Mouse (Mus musculus) gastrocnemius, adult 2 months (tissue): ENCODE results near the gene Gm5965. TPM values are rescaled to one million over a fixed set of nuclear protein-coding genes. Genes with fewer than 3 reads are reported as not detected.

Experiments
- DNase-seq: peaks from one replicate; pipeline ENCODE4 v3.0.0; 2022
- H3K27ac ChIP-seq: fragments of 200-600 bp; 2 replicates; pipeline ENCODE4 v1.8.1; 2022; ENCODE audit warnings: mild to moderate bottlenecking
- H3K4me3 ChIP-seq: fragments of 200-600 bp; 2 replicates; pipeline ENCODE4 v1.8.1; 2022; ENCODE audit warnings: mild to moderate bottlenecking, moderate library complexity
- CTCF ChIP-seq: fragments of 200-600 bp; IDR thresholded peaks from 2 replicates; pipeline ENCODE4 v1.8.1; 2022; ENCODE audit warnings: antibody characterized with exemption, mild to moderate bottlenecking, moderate library complexity
- intact Hi-C: fragments of 180-260 bp; cut with DNase I; formaldehyde crosslinking; loops from one replicate; pipeline ENCODE4 v1.15.1; 2025
- total RNA-seq, 2 experiments: library from RNA; stranded (reverse); gene quantifications; 2 replicates each; pipeline ENCODE4 v1.2.3; 2021

The Gm5965 gene
- total RNA-seq, 2 experiments from 2014 or later = not detected

GRCm38 (mm10) chr16:88826978-88827377 lies 49.3 kb downstream of the Gm5965 start:
- Histone ChIP-seq H3K27ac (no peak overlapping the region), H3K4me3 (no peak overlapping the region)
- DNase-seq = no peak
- intact Hi-C loops = loop anchor here (10.0 kb wide), 1 partner anchor 112 kb away; no protein-coding TSS in a partner anchor
- no peak for TF ChIP-seq CTCF

Other genes starting within 250 kb of the Gm5965 start
- not detected for gene Cldn8, start 214.7 kb upstream of the Gm5965 start, total RNA-seq
- not detected for gene Krtap24-1, start 165.6 kb upstream of the Gm5965 start, total RNA-seq
- not detected for gene 2310079G19Rik, start 150.2 kb upstream of the Gm5965 start, total RNA-seq
- not detected for gene Krtap26-1, start 130.1 kb upstream of the Gm5965 start, total RNA-seq
- not detected for gene Krtap27-1, start 106.2 kb upstream of the Gm5965 start, total RNA-seq
- gene 2310061N02Rik, start 69.9 kb upstream of the Gm5965 start, total RNA-seq = not detected
- gene Krtap13-1, start 49.0 kb upstream of the Gm5965 start, total RNA-seq = not detected
- gene Krtap13, start 26.3 kb upstream of the Gm5965 start, total RNA-seq = not detected
- gene 2310034C09Rik, start 19.0 kb upstream of the Gm5965 start, total RNA-seq = not detected
- gene 2310057N15Rik, start 3.7 kb upstream of the Gm5965 start, total RNA-seq = not detected
- gene Gm20741, start 34.3 kb downstream of the Gm5965 start, total RNA-seq = not detected
- gene Krtap15, start 42.3 kb downstream of the Gm5965 start, total RNA-seq = not detected
- not detected for gene Krtap14, start 48.2 kb downstream of the Gm5965 start, total RNA-seq
- not detected for gene Krtap19-1, start 91.5 kb downstream of the Gm5965 start, total RNA-seq
- gene Krtap19-2, start 96.4 kb downstream of the Gm5965 start, total RNA-seq = not detected
- not detected for gene Krtap19-3, start 100.1 kb downstream of the Gm5965 start, total RNA-seq
- gene Krtap19-4, start 107.2 kb downstream of the Gm5965 start, total RNA-seq = not detected
- not detected for gene Krtap19-5, start 118.6 kb downstream of the Gm5965 start, total RNA-seq
- gene Krtap19-9b, start 154.4 kb downstream of the Gm5965 start, total RNA-seq = not detected
- gene Krtap16-3, start 185.0 kb downstream of the Gm5965 start, total RNA-seq = not detected
- not detected for gene Krtap22-2, start 232.9 kb downstream of the Gm5965 start, total RNA-seq
- gene Gm10229, start 237.4 kb downstream of the Gm5965 start, total RNA-seq = not detected